Mouse (Mus musculus): ENCODE data around the gene Gnb1l. TPM values are rescaled to one million over a fixed set of nuclear protein-coding genes. Genes with fewer than 3 reads are reported as not detected.
A peak's percentile ranks its signal among the peaks of the same experiment; 100 is the strongest.

The Gnb1l gene
- polyA plus RNA-seq, 1 experiment from 2014 or later = 16.4 TPM

DNA sequence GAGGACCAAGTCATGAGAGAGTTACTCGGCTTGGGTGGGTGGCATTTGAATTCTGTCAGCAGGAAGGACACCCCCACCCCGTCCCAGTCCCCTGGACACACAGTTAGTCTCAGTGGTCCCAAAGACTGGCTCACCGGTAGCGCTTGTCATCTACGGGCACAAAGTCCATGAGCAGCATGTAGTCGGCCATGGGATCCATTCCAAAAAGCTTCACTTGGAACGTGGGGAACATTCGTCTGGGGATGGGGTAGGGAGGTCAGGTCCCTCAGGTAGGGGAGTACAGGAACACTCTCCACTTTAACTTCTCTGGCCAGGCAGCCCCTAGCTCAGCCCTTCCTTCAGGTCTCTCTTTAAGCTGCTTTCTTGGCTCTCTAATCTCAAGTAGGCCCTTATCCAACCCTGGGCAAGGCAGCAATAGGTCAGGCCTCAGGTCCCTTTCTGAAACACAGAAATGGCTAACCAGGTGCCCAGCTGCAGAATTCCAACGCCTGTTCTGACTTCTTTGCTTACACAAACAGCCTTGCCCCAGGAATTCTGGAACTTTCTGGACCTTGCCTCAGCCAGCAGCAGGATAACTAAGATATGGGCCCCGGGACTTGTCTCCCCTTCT lies 86.5 kb downstream of the Gnb1l start:
- Histone ChIP-seq H3K4me3 (no peak overlapping the region), H3K36me3 (no peaks in the 10 kb centered on the region), H3K4me1 (peaks cover 33% of the 10 kb centered on the region), H3K9me3 (no peaks in the 10 kb centered on the region), H3K4me2 (replicated peaks) (no peak overlapping the region), H3K9ac (replicated peaks) (no peak overlapping the region), H3K27me3 (peaks cover 93% of the 10 kb centered on the region), H3K27ac (replicated peaks) (no peak overlapping the region)
- 17% methylated on average over 10 of the region's 10 CpGs for WGBS
- no peak for ATAC-seq (replicated peaks)

DNA sequence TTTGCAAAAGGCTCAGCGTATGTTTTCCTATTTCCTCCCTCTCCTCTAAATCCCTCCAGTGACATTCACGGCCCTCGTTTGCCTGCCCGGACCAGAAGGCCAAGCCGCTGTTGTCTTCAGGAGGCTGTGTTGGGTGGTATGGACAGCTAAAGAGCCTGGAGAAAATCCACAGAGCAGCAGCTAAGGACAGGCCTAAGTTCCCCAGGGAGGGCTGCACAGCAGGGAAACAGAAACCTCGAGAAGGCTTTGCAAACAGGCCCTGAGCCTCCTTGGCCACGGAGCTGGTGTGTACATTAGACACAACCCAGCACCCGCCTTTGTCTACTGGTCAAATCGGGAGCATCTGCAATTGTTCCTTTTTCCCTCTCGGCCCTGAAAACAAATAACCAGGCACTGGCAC lies 87.2 kb downstream of the Gnb1l start:
- 10% methylated on average over 10 of the region's 10 CpGs for WGBS
- H3K9me3 ChIP-seq = no peaks in the 10 kb centered on the region
- peak overlapping the region; percentile 35; the same call in 1 of the 2 replicates for H3K4me3 ChIP-seq
- H3K4me1 ChIP-seq = peaks cover 38% of the 10 kb centered on the region
- no peak for ATAC-seq (replicated peaks)
- peaks cover 93% of the 10 kb centered on the region for H3K27me3 ChIP-seq
- H3K9ac ChIP-seq (replicated peaks) = no peak overlapping the region
- no peak overlapping the region for H3K27ac ChIP-seq (replicated peaks)
- H3K36me3 ChIP-seq = no peaks in the 10 kb centered on the region
- H3K4me2 ChIP-seq (replicated peaks) = 0 out of 2 replicates have a peak overlapping the region, but pooled peaks have one; percentile 51

DNA sequence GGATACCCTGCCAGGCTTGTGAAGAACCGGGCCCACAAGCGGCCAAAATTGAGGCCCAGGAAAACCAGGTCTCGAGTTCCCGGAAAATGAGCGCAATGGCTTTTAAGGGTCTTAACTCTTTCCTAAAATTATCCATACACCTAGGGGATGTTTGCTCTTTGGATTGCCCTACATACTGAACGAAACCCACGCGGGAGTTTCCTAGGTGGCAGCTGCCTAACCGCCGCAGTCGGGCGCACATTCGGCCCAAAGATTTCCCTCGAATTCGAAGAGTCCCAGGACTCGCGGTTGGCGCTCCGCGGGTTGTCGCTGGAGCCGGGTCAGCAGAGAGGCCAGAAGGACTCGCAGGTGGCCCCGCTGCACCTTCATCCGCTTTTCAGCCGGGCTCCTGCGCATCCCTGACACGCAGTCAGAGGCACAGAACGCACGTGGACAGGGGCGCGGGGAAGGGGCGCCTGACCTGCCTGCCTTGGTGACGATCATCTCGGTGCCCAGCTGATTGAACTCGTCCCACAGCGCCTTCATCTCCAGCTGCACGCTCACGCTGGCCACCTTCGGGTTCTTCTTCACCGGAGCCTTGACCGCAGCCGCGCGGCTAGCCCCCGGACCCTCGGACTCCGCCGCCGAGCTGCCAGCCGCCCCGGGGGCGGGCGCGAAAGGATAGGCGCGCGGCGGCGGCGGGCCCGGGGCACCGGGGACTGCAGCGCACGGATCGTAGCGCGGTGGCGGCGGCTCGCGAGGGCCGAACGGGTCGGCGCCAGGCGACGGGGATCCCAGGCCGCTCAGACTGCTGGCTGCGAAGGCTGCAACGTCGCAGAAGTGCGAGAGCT lies 87.8 kb downstream of the Gnb1l start:
- H3K4me1 ChIP-seq = peaks cover 41% of the 10 kb centered on the region
- no peak overlapping the region for H3K27ac ChIP-seq (replicated peaks)
- no peak for ATAC-seq (replicated peaks)
- H3K9me3 ChIP-seq = no peaks in the 10 kb centered on the region
- H3K4me2 ChIP-seq (replicated peaks) = peak overlapping the region; percentile 51
- H3K4me3 ChIP-seq = peak overlapping the region; percentile 35
- 1% methylated on average over 83 of the region's 83 CpGs for whole genome bisulfite sequencing
- H3K27me3 ChIP-seq = peaks cover 93% of the 10 kb centered on the region
- no peak overlapping the region for H3K9ac ChIP-seq (replicated peaks)
- H3K36me3 ChIP-seq = no peaks in the 10 kb centered on the region

DNA sequence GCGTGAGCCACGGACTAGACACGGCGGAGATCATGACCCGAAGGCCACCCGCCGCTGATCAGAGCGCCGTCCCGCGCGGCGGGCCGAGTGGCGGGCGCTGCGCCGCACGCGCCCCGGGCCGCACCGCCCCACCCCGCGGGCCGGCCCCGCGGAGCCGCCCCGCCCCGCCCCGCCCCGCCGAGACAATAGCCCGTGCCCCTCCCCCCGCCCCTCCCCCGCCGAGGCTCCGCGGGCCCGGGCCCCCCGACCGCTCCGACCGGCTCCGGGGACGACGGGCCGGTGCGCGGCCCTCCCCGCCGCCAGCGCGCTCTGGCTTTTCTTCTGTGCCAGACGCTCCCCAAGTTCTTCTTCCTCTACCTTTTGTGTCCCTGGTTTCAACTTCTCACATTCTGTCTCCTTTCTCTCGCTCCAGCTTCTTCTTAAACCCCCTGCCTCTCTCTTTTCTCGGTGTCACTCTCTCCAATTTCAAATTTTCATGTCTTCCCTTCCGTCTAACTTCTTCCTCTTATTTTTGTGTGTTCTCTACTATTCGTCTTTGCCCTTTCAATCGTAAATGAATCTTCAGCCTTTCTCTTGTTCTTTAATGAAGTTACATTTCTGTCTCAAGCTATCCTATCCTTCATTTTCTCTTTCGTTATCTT lies 88.5 kb downstream of the Gnb1l start:
- no peak for ATAC-seq (replicated peaks)
- no peak overlapping the region for H3K27ac ChIP-seq (replicated peaks)
- no peaks in the 10 kb centered on the region for H3K36me3 ChIP-seq
- H3K4me2 ChIP-seq (replicated peaks) = peak overlapping the region; percentile 51
- WGBS = 1% methylated on average over 30 of the region's 62 CpGs
- peak overlapping the region; percentile 35 for H3K4me3 ChIP-seq
- H3K27me3 ChIP-seq = peaks cover 93% of the 10 kb centered on the region
- no peaks in the 10 kb centered on the region for H3K9me3 ChIP-seq
- peaks cover 40% of the 10 kb centered on the region for H3K4me1 ChIP-seq
- H3K9ac ChIP-seq (replicated peaks) = no peak overlapping the region

DNA sequence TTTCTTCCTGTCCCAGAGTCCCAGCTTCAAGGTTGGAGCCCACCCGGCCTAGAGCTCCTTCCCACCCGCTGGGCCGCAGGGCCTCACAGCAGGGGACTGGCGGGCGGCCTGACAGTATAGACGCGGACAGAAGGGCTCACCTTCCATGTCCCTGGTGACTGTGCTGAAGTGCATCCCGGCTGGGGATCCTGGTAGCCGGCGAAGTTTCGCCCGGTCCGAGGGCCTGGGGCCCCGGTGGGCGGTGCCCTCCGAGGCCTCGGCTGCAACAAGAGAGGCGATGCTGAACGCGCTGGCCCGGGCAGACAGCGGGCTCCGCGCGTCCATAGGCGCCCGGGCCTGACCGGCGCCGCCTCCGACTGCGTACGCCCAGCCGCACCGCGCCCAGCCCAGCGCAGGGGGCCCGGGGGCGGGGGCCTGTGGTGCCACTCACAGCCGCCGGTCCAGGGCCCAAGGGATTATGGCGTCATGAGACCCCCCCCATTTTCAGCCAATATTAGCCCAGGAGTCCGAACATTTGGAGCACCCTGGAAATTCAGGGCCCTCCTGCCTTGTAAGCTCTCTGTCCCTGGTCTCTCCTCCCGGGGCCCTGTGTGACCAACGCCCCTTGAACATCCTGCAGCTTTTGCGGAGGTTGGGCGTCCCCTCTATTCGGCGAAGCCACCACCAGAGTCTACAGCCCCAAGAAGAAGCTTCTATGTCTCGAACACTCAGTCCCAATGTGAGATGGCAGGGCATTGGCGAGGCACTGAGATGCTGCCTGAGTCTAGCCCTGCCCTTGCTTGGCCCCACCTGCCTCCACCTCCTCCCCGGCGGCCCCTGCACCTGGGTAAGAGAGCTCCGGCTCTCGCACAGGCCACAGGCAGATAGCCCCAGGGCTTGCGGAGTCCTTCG lies 89.6 kb downstream of the Gnb1l start:
- WGBS = under 1% methylated on average over 54 of the region's 57 CpGs
- no peak overlapping the region for H3K4me3 ChIP-seq

DNA sequence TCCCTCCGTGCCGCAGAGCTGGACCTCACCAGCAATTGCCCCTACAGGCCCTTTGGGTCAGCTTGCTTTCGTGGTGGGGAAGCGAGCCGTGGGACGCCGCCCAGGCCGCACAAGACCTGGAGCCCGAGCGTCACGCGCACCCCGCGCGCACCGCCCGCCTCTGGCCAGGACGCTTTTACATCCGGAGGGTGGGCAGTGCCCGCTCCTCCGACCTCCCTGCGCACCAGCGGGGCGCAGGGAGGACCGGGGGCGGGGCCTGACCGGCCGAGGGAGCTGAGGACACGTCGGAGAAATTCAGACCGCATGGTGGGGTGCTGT lies 90.2 kb downstream of the Gnb1l start:
- H3K9me3 ChIP-seq = no peaks in the 10 kb centered on the region
- H3K4me3 ChIP-seq = no peak overlapping the region
- no peak for ATAC-seq (replicated peaks)
- under 1% methylated on average over 28 of the region's 31 CpGs for WGBS
- H3K36me3 ChIP-seq = no peaks in the 10 kb centered on the region
- H3K27me3 ChIP-seq = peaks cover 89% of the 10 kb centered on the region
- H3K27ac ChIP-seq (replicated peaks) = no peak overlapping the region
- H3K4me2 ChIP-seq (replicated peaks) = no peak overlapping the region
- no peak overlapping the region for H3K9ac ChIP-seq (replicated peaks)
- H3K4me1 ChIP-seq = peaks cover 32% of the 10 kb centered on the region

More for the DNA sequence above, 89.6 kb downstream of the Gnb1l start:
- Histone ChIP-seq H3K9me3 (no peaks in the 10 kb centered on the region), H3K9ac (replicated peaks) (no peak overlapping the region), H3K27ac (replicated peaks) (no peak overlapping the region), H3K36me3 (no peaks in the 10 kb centered on the region), H3K27me3 (peaks cover 89% of the 10 kb centered on the region), H3K4me2 (replicated peaks) (peak overlapping the region; percentile 16; the same call in 1 of the 2 replicates), H3K4me1 (peaks cover 32% of the 10 kb centered on the region)
- ATAC-seq (replicated peaks) = peak; percentile 27; the same call in 1 of the 2 replicates

DNA sequence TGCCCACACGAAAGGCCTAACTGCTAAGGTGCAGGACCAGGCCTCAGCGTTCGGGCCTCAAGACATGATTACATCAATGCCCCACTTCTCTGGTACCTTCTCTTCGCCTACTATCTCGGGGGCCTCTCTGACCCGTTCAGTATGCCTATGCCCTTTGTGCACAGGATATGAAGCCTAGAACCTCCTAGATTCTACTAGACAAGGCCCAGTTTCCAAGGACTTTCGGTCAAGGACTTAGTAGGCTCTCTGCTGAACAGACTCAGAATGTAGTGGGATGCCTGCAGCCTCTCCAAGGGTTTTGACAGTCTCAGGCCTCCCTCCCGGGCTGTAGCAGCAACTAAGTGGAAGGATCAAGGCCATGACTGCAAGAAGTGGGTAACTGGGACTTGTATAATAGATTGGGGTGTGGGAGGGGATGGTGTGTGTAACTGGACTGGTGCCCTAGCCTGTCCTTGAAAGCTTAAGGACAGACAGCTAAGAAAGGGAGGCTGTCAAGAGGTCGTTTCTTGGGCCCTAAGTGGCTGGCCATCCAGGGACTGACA lies 90.6 kb downstream of the Gnb1l start:
- Histone ChIP-seq H3K4me1 (peaks cover 32% of the 10 kb centered on the region), H3K4me2 (replicated peaks) (no peak overlapping the region), H3K9ac (replicated peaks) (no peak overlapping the region), H3K9me3 (no peaks in the 10 kb centered on the region), H3K36me3 (no peaks in the 10 kb centered on the region), H3K27ac (replicated peaks) (no peak overlapping the region), H3K27me3 (peaks cover 89% of the 10 kb centered on the region), H3K4me3 (no peak overlapping the region)
- WGBS = 14% methylated on average over 9 of the region's 9 CpGs
- no peak for ATAC-seq (replicated peaks)

DNA sequence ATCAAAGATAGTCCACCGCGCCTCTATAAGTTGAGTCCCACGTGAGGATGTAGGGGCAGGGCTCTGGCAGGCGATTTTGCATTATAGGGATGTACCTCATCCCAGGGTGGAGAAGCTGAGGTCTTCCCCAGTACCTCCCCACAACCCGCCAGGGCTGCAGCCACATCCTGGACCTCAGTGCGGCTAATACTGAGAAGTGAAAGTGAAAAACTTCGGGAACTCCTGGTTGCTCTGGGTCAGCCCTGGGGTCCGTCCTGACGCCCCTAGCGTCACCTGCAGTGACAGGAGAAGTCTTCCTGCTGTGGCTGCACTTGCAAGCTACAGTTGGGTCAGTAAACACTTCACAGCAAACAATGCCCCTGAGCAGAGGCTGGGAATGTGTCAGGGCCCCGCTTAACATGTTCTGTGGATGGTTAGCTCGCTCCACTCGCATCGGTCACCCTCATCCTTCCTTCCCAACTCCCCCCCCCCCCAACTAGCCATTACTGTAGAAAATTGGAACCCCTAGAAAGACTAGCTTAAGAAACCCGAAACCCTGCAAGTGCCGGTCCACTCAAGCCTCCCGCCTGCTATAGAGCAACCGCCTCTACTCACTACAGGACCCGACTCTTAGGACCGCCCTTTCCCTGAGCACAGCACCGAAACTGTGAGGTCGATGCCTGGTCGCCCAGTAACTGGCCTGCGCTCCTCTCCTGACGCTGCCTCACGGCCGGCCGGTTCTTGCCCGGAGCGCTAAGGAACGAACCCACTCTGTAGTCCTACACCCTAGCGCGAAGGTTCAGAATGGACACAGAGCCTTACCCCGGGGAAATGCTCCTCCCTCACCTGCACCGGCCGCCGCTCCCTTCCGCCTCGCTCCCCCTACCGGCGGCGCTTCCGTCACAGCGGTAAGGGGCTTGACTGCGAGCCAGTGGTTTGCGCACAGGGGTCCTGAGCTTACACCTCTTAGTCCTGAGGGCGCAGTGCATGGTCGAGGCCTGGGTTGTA lies 91.6 kb downstream of the Gnb1l start, which contains the start of gene Tbx1:
Tbx1 (minus strand) TSS at position 868 of the 987 bp plus-strand sequence.
- ATAC-seq (replicated peaks) = no peak
- Histone ChIP-seq H3K36me3 (no peaks in the 10 kb centered on the region), H3K4me2 (replicated peaks) (peak within 1 kb of the TSS; percentile 32), H3K27ac (replicated peaks) (no peak within 1 kb of the TSS), H3K27me3 (peaks cover 80% of the 10 kb centered on the region), H3K4me1 (peaks cover 32% of the 10 kb centered on the region), H3K9me3 (no peaks in the 10 kb centered on the region), H3K9ac (replicated peaks) (no peak within 1 kb of the TSS), H3K4me3 (peak within 1 kb of the TSS; percentile 20)
- 3% methylated on average over 48 of the region's 48 CpGs for WGBS

DNA sequence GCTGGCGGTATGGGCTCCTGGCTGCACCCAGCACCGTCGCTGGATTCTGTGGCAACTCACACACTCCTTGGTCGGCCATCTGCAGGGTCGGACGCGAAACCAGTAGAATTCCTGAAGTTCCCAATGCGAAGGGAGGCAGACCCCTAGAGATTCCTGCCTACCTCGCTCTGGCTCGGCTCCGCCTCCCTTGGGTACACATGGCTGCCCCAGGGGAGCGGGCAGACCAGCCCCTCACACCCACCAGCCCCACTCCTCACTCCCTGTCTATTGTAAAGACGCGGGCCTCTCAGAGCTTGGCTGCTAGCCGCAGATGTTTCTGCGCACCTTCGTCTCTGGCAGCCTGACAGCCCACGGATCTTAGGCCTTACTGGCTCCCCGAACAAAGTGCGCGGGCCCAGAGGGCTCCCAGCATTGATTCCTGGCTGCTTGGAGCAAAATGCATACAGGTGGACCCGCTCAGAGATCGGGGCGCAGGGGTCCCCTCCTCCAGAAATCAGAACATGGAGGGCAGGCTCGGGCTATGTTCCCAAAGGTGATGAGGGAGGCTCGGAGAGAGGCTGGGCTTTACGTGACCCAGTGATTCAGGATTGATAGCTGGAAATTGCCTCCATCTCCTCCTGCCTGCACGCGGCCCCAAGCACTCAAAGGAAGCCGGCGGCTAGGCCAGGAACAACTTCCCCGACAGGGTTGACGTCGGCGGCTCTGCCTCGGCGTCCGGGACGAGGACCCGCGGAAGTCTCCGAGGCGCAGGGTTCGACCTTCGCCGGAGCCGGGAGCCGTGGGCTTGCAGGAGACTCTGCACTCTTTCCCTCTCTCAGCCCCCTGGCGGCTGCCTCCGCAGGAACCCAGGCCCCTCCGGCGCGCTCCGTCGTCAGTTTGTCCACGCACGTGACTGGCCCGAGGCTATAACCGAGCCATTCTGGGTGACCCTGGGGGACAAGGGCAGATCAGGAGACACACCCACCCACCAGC lies 92.8 kb downstream of the Gnb1l start:
- no peaks in the 10 kb centered on the region for H3K9me3 ChIP-seq
- H3K27ac ChIP-seq (replicated peaks) = no peak overlapping the region
- no peak overlapping the region for H3K9ac ChIP-seq (replicated peaks)
- no peak; the same call in 1 of the 2 replicates for ATAC-seq (replicated peaks)
- H3K4me3 ChIP-seq = peak overlapping the region; percentile 20
- peaks cover 27% of the 10 kb centered on the region for H3K4me1 ChIP-seq
- peaks cover 68% of the 10 kb centered on the region for H3K27me3 ChIP-seq
- H3K36me3 ChIP-seq = no peaks in the 10 kb centered on the region
- 1% methylated on average over 59 of the region's 59 CpGs for WGBS
- H3K4me2 ChIP-seq (replicated peaks) = peak overlapping the region; percentile 32

DNA sequence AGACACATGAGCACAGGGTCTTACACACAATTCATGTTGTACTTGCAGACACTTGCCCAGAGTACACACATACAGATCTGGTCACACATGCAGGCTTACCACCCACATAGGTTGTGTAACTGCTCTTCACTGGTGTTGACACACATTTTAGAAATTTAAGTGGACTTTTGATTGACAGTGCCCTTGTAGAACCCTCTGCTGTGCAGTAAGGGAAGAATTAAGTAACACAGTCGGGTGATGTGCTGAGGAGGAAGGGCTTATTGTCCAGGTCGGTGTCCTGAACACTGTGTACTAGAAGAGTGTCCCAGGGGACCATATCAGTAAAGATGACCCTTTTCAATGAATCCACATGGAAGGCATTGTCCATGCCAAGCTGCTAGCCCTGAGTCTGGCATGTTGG lies 95.4 kb downstream of the Gnb1l start:
- H3K9ac ChIP-seq (replicated peaks) = no peak overlapping the region
- no peaks in the 10 kb centered on the region for H3K36me3 ChIP-seq
- H3K4me3 ChIP-seq = no peak overlapping the region
- peaks cover 49% of the 10 kb centered on the region for H3K27me3 ChIP-seq
- H3K4me1 ChIP-seq = peaks cover 16% of the 10 kb centered on the region
- WGBS = 79% methylated on average over 2 of the region's 2 CpGs
- H3K4me2 ChIP-seq (replicated peaks) = no peak overlapping the region
- ATAC-seq (replicated peaks) = no peak
- no peaks in the 10 kb centered on the region for H3K9me3 ChIP-seq
- H3K27ac ChIP-seq (replicated peaks) = no peak overlapping the region

Measured in forebrain, embryonic 15.5 days (tissue).